ENCODE assay signal across 15 mouse cellular contexts in genomic region chr17:5891933-5892683, GRCm38 (mm10). TPM values are rescaled to one million over a fixed set of nuclear protein-coding genes. Genes with fewer than 3 reads are reported as not detected.
A peak's percentile ranks its signal among the peaks of the same experiment; 100 is the strongest.
DNase-seq lines count a peak whose midpoint lies in the region; ATAC-seq and TF ChIP-seq lines count a peak whose summit lies in the region.
"Had no signal": no experiment of that assay in that cellular context is flagged by ENCODE, and none has a peak within 500 bp of the region (broad histone marks: within the 10 kb centered on the region; RNA-seq: fewer than 3 reads in every experiment).

No protein-coding gene starts in this region.

- peaks cover 36% of the 10 kb centered on the region for H3K4me1 ChIP-seq in heart, embryonic 13.5 days
- H3K4me1 ChIP-seq in midbrain, embryonic 10.5 days: peaks cover 22% of the 10 kb centered on the region
- H3K4me1 ChIP-seq in midbrain, postnatal 0 days (ENCODE audit: insufficient read depth, low read length): no peaks in the 10 kb centered on the region
- peaks cover 14% of the 10 kb centered on the region; the same call in 1 of the 2 replicates for H3K4me1 ChIP-seq in liver, adult 2 months (ENCODE audit: control insufficient read depth, insufficient read depth, low read length)
- H3K4me1 ChIP-seq in stomach, embryonic 16.5 days (ENCODE audit: control insufficient read depth, insufficient read depth, low read length): peaks cover 16% of the 10 kb centered on the region; the same call in 1 of the 2 replicates
- H3K4me1 ChIP-seq: forebrain, embryonic 13.5 days had no signal

- no peak for ATAC-seq in heart, embryonic 13.5 days (ENCODE audit: extremely low read depth, insufficient number of reproducible peaks, low FRiP score, low TSS enrichment)
- ATAC-seq in midbrain, postnatal 0 days (ENCODE audit: low FRiP score): no peak
- ATAC-seq in stomach, embryonic 16.5 days (ENCODE audit: insufficient read depth, low FRiP score): peak; percentile 71
- ATAC-seq: forebrain, embryonic 13.5 days; hindbrain, postnatal 0 days had no signal

- 0 out of 2 replicates have a peak, but pooled peaks cover 2% of the 10 kb centered on the region for H3K79me2 ChIP-seq in liver, adult 2 months (ENCODE audit: control insufficient read depth, insufficient read depth, low read length)

- TF ChIP-seq CTCF in midbrain, postnatal 0 days (IDR thresholded peaks at IDR 0.05): no peak
- no peak for TF ChIP-seq CTCF in liver, adult 2 months (IDR thresholded peaks at IDR 0.05; ENCODE audit: low read depth, low read length)

- peak overlapping the region; percentile 34; the same call in 1 of the 2 replicates for H3K9ac ChIP-seq in heart, embryonic 13.5 days
- no peak overlapping the region for H3K9ac ChIP-seq in midbrain, postnatal 0 days (replicated peaks; ENCODE audit: low read length, poor library complexity, severe bottlenecking)
- H3K9ac ChIP-seq in liver, adult 2 months (ENCODE audit: low read depth, low read length): no peak overlapping the region
- H3K9ac ChIP-seq in stomach, embryonic 16.5 days (ENCODE audit: low read length): no peak overlapping the region
- H3K9ac ChIP-seq: forebrain, embryonic 13.5 days had no signal

- 75% methylated on average over 9 of the region's 9 CpGs for WGBS in heart, embryonic 13.5 days
- WGBS in midbrain, embryonic 10.5 days: 82% methylated on average over 9 of the region's 9 CpGs
- 94% methylated on average over 9 of the region's 9 CpGs for WGBS in midbrain, postnatal 0 days
- WGBS in liver, adult 2 months: 84% methylated on average over 9 of the region's 9 CpGs
- WGBS in stomach, embryonic 16.5 days: 66% methylated on average over 9 of the region's 9 CpGs

- H3K9me3 ChIP-seq in heart, embryonic 13.5 days: no peaks in the 10 kb centered on the region
- no peaks in the 10 kb centered on the region for H3K9me3 ChIP-seq in midbrain, embryonic 10.5 days (replicated peaks)
- no peaks in the 10 kb centered on the region for H3K9me3 ChIP-seq in midbrain, postnatal 0 days (ENCODE audit: low read length)
- H3K9me3 ChIP-seq in stomach, embryonic 16.5 days (replicated peaks; ENCODE audit: control insufficient read depth, low read length): no peaks in the 10 kb centered on the region
- H3K9me3 ChIP-seq: forebrain, embryonic 13.5 days had no signal

- H3K4me3 ChIP-seq in heart, embryonic 13.5 days: no peak overlapping the region
- no peak overlapping the region for H3K4me3 ChIP-seq in midbrain, embryonic 10.5 days
- H3K4me3 ChIP-seq in midbrain, postnatal 0 days (ENCODE audit: low read depth, low read length): no peak overlapping the region
- H3K4me3 ChIP-seq in liver, adult 2 months (ENCODE audit: insufficient read depth, low read depth, low read length): no peak overlapping the region
- H3K4me3 ChIP-seq in stomach, embryonic 16.5 days (replicated peaks; ENCODE audit: low read length): no peak overlapping the region
- H3K4me3 ChIP-seq: forebrain, embryonic 13.5 days; gastrocnemius, adult 2 months had no signal

- no peak for TF ChIP-seq POLR2A in liver, adult 2 months (IDR thresholded peaks at IDR 0.05; ENCODE audit: extremely low read depth, insufficient read depth, low read length)

- no peaks in the 10 kb centered on the region for H3K27me3 ChIP-seq in heart, embryonic 13.5 days (replicated peaks)
- H3K27me3 ChIP-seq in midbrain, embryonic 10.5 days (ENCODE audit: low read depth, poor library complexity, severe bottlenecking): no peaks in the 10 kb centered on the region
- H3K27me3 ChIP-seq in midbrain, postnatal 0 days (ENCODE audit: insufficient read depth, low read length): no peaks in the 10 kb centered on the region
- no peaks in the 10 kb centered on the region for H3K27me3 ChIP-seq in liver, adult 2 months (ENCODE audit: control insufficient read depth, insufficient read depth, low read length)
- no peaks in the 10 kb centered on the region for H3K27me3 ChIP-seq in stomach, embryonic 16.5 days (ENCODE audit: control insufficient read depth, insufficient read depth, low read length)
- H3K27me3 ChIP-seq: forebrain, embryonic 13.5 days had no signal

- peak overlapping the region; percentile 58; the same call in 1 of the 2 replicates for H3K27ac ChIP-seq in heart, embryonic 13.5 days (replicated peaks)
- H3K27ac ChIP-seq in midbrain, embryonic 10.5 days (replicated peaks): 0 out of 2 replicates have a peak overlapping the region, but pooled peaks have one; percentile 9
- H3K27ac ChIP-seq in midbrain, postnatal 0 days (ENCODE audit: low read depth, low read length): no peak overlapping the region
- peak overlapping the region; percentile 25 for H3K27ac ChIP-seq in liver, adult 2 months (replicated peaks; ENCODE audit: insufficient read depth, low read depth, low read length)
- H3K27ac ChIP-seq in stomach, embryonic 16.5 days (ENCODE audit: low read length): peak overlapping the region; percentile 95
- H3K27ac ChIP-seq: forebrain, embryonic 13.5 days; gastrocnemius, adult 2 months; hindbrain, postnatal 0 days; macrophage had no signal

- H3K4me2 ChIP-seq in heart, embryonic 13.5 days: no peak overlapping the region
- H3K4me2 ChIP-seq in midbrain, postnatal 0 days (ENCODE audit: low read depth, low read length, poor library complexity, severe bottlenecking): no peak overlapping the region
- no peak overlapping the region for H3K4me2 ChIP-seq in stomach, embryonic 16.5 days (ENCODE audit: low read depth, low read length)
- H3K4me2 ChIP-seq: forebrain, embryonic 13.5 days had no signal

- peaks cover 37% of the 10 kb centered on the region for H3K36me3 ChIP-seq in heart, embryonic 13.5 days
- peaks cover 9% of the 10 kb centered on the region for H3K36me3 ChIP-seq in midbrain, embryonic 10.5 days
- no peaks in the 10 kb centered on the region; the same call in 1 of the 2 replicates for H3K36me3 ChIP-seq in midbrain, postnatal 0 days (ENCODE audit: insufficient read depth, low read length)
- H3K36me3 ChIP-seq in liver, adult 2 months (ENCODE audit: control insufficient read depth, insufficient read depth, low read length): no peaks in the 10 kb centered on the region; the same call in 1 of the 2 replicates
- H3K36me3 ChIP-seq in stomach, embryonic 16.5 days (ENCODE audit: control insufficient read depth, insufficient read depth, low read length): 0 out of 2 replicates have a peak, but pooled peaks cover 9% of the 10 kb centered on the region

- no peak for DNase-seq in heart, adult 18-20 months
- no peak for DNase-seq in midbrain, embryonic 10.5 days (ENCODE audit: low spot score)
- DNase-seq in midbrain, postnatal 0 days (ENCODE audit: low spot score): no peak
- no peak for DNase-seq in liver, adult 2 months (ENCODE audit: extremely low read depth, low read depth, low spot score)
- DNase-seq in spleen, adult 12 weeks (ENCODE audit: low spot score): no peak
- DNase-seq in right cerebral cortex, postnatal 36 days (ENCODE audit: low spot score in 2 of 2): no peak
- DNase-seq: adrenal gland, postnatal 36 days; cerebellum, postnatal 14 days; gastrocnemius, adult 2 months; retina, postnatal 1 day had no signal

RNA-seq across cellular contexts. Expression of gene Synj2, which starts 49.0 kb away (rescaled TPM):
- 3.0 and 3.1 TPM in 2 replicates for polyA plus RNA-seq in heart, embryonic 13.5 days (2015; fragmentation: Nextera tagmentation; extraction: Ambion mirVana)
- total RNA-seq in heart, adult 18-20 months (2021): 10 to 100 TPM; 45.2 to 58.1 TPM
- polyA plus RNA-seq in midbrain, embryonic 10.5 days (2016; fragmentation: Nextera tagmentation; extraction: Ambion mirVana): 0.88 and 1.3 TPM in 2 replicates
- total RNA-seq in midbrain, postnatal 0 days (2014; rRNA removed): 3.1 and 4.0 TPM in 2 replicates
- polyA plus RNA-seq in midbrain, postnatal 0 days (2015; fragmentation: Nextera tagmentation; extraction: Ambion mirVana): 1.8 and 2.3 TPM in 2 replicates
- total RNA-seq in liver, adult 2 months (2014; rRNA removed): 3.0 and 3.7 TPM in 2 replicates
- 0.66 and 1.2 TPM in 2 replicates for polyA plus RNA-seq in liver, adult 2 months (2012; rRNA removed)
- 6.4 and 6.7 TPM in 2 replicates for polyA plus RNA-seq in stomach, embryonic 16.5 days (2015; fragmentation: Nextera tagmentation; extraction: Ambion mirVana)

RNA-seq across cellular contexts. Expression of gene Snx9, which starts 51.0 kb away (rescaled TPM):
- 20.0 and 20.5 TPM in 2 replicates for polyA plus RNA-seq in heart, embryonic 13.5 days (2015; fragmentation: Nextera tagmentation; extraction: Ambion mirVana)
- total RNA-seq in heart, adult 18-20 months (2021): 10 to 100 TPM; 31.0 to 32.9 TPM
- 14.2 and 15.3 TPM in 2 replicates for polyA plus RNA-seq in midbrain, embryonic 10.5 days (2016; fragmentation: Nextera tagmentation; extraction: Ambion mirVana)
- total RNA-seq in midbrain, postnatal 0 days (2014; rRNA removed): 10.4 and 11.3 TPM in 2 replicates
- polyA plus RNA-seq in midbrain, postnatal 0 days (2015; fragmentation: Nextera tagmentation; extraction: Ambion mirVana): 4.8 and 5.3 TPM in 2 replicates
- total RNA-seq in liver, adult 2 months (2014; rRNA removed): 26.8 and 30.5 TPM in 2 replicates
- 19.7 and 22.2 TPM in 2 replicates for polyA plus RNA-seq in liver, adult 2 months (2012; rRNA removed)
- 28.2 and 31.3 TPM in 2 replicates for polyA plus RNA-seq in stomach, embryonic 16.5 days (2015; fragmentation: Nextera tagmentation; extraction: Ambion mirVana)
